Mouse (Mus musculus): Measurements from ENCODE around the gene Myzap.

DNA sequence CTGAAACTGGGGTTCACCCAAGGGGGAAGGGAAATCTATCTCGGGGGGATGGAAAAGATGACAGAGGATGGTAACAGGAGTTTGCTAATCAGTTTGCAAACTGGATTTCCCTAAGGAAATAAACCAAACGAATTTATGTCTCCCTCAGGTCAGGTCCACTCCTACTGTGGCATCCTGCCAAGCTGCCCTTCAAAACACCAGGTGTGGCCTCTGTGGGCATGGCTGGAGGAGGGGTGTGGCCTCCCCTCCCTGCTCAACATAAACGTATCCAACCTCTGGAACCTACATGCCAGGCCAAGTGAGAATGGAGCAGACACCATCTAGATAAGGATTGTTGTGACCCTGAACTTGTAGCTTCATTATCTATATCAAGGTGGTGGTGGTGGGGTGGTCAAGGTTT is 5.8 kb downstream of the Myzap start:
- TF ChIP-seq CTCF (IDR thresholded peaks at IDR 0.05; ENCODE audit: control insufficient read depth, insufficient read depth, low read length): no peak
- TF ChIP-seq POLR2A (IDR thresholded peaks at IDR 0.05; ENCODE audit: borderline replicate concordance, control insufficient read depth, low read depth, low read length): no peak

Data from bone marrow, adult 2 months (tissue).